Mouse (Mus musculus) c-Kit-negative CD71-positive TER-119-positive erythroid progenitor cells, embryonic 14.5 days (primary cell): Measurements from ENCODE around the gene Bcl11b.

Experiments
- DNase-seq: peaks from one replicate; pipeline ENCODE4 v3.0.0-alpha.2; 2013; ENCODE audit warnings: low read depth, low spot score

Bcl11b gene

DNA sequence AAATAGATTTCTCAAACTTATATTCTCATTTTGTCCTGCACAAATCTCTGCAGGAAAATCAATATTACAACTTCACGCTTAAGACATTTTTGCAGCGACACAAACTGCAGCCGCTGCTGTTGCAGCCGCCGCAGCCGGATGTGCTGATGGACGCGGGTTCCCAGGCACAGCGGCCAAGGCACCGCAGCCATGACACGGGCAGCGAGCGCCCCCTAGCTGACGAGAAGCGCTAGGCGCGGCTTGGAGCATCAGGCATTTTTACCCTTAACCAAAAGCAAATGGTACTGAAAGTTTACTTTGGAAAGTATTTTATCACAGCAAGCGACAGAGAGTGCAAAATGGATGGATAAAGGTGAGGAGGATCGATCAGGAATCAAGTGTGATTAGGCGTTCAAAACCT, 4.7 kb downstream of the Bcl11b start:
- DNase-seq = no peak

DNA sequence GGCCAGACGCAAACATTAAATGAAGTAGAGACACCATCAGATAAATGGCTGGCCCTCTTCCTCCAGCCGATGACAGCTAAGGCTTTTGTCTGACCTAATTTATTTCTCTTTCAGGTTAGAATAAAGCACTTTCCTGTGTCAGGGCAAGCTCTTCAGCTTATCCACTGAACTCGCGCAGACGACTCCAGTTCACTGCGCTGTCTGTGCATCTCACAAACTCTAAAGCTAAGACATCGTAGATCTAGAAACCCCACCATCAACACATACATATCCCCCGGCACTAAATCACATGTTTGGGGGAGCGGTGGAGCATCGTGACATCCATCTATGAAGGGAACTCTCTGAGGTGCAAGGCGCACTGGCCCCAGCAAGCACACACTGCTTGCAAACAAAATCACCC, 5.5 kb downstream of the Bcl11b start:
- DNase-seq = no peak

DNA sequence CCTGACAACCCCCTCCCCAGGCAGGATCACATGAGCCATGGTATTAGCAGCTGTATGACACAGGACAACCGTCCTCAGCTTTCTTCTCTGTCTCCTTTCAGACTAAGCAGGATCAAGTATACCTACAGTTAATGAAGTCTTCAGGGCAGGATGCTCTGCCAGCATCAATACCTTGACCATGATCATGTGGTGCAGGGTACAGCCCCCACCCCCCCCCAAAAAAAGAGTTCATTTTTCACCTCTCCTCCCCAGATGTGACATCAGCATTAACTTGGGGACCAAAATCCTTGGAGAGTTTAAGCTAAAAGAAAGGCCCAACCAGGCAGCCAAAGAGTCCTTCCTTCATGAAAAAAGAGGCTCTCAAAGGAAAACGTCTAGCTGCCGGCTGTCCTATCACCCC, 6.2 kb downstream of the Bcl11b start:
- no peak for DNase-seq

DNA sequence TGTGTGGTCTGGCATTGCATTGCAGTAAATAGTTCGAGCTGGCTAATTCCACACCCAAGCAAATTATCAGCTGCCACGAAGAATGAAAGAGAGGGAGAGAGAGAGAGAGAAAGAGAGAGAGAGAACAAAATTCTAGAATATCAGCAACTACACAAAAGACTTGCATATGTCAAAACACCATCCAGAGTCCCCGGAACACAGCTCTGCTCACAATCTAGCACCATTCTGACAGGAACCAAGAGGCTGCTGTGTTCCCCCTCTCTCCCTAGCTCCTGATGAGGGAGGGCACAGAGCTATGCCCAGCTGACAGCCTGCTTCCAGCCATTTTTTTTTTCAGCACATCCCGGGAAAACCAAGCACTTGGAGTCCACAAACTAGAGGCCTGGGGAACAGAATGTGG, 6.6 kb downstream of the Bcl11b start:
- no peak for DNase-seq

- no peak for DNase-seq
These were observed 7.2 kb downstream of the Bcl11b start for GRCm38 (mm10) chr12:107996216-107996615.

GRCm38 (mm10) chr12:107994421-107994820, 9.0 kb downstream of the Bcl11b start:
- DNase-seq = no peak

DNA sequence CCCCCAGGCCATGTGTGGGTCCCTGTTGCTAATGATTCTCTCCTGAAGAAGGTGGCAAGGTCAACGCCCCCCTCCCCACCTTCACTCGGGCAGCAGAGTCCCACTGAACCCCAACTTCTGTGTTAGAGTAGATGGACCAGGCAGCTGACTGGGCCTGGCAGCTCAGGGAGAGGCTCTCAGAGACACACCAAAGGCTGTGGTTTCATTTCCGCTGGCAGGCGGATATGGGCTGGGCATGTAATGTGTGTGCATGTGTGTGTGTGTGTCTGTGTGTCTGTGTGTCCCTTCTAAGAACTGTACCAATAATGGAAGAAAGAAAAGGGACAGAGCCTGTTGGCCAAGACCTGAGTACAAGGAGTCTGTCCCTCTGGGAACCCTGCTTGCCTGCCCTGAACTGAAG, 10.4 kb downstream of the Bcl11b start:
- no peak for DNase-seq

GRCm38 (mm10) chr12:107991191-107991590, 12.2 kb downstream of the Bcl11b start:
- DNase-seq = no peak

GRCm38 (mm10) chr12:107983211-107983610, 20.2 kb downstream of the Bcl11b start:
- no peak for DNase-seq

- DNase-seq = no peak
These were observed 21.1 kb downstream of the Bcl11b start for GRCm38 (mm10) chr12:107982306-107982705.

DNA sequence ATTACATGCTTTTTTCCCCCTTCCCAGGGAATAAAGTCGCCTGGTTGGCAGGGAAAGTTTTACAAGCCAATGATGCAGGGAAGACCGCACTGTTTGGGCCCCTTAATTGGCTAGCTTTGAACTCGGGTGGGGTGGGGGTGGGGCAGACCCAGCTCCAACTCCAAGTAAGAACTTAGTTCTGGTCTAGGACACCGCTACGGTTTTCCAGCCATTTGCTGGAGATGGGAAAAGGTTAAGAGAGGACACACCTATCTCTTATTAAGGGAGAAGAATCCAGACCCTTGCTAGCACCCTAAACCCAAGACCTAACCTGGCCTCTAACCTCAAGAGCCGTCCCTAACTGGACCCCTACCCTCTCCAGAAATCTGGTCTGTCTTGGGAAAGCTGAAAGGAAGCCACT, 22.2 kb downstream of the Bcl11b start:
- DNase-seq = no peak

GRCm38 (mm10) chr12:107980261-107980961, 23.0 kb downstream of the Bcl11b start:
- DNase-seq = no peak

DNA sequence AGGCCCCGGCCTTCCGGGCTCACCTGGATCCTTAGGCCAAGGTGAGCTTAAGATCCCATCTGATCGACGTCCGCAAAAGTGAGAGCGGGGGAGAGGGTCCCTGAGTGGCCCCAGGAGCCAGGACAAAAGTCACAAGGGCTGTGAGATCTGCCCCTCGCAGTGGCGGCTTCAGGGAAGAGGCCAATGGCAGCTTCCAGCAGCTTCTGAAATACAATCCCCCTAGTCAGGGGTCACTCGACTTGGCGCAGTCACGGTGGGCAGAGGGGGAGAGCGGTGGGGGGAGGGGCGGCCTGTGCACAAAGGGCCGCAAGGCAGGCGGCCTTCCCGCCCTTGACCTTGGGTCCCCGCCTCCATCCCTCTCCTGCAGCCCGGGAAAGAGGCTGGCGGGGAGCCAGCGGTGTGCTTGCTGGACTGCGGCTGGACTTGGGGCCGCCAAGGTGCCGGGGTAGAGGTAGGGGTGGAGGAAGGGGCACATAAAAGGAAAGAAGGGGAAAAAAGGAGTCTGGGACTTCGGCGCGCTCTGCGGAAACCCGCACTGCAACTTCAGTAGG, 23.6 kb downstream of the Bcl11b start:
- DNase-seq = no peak

GRCm38 (mm10) chr12:107978736-107979255, 24.6 kb downstream of the Bcl11b start:
- DNase-seq = no peak

DNA sequence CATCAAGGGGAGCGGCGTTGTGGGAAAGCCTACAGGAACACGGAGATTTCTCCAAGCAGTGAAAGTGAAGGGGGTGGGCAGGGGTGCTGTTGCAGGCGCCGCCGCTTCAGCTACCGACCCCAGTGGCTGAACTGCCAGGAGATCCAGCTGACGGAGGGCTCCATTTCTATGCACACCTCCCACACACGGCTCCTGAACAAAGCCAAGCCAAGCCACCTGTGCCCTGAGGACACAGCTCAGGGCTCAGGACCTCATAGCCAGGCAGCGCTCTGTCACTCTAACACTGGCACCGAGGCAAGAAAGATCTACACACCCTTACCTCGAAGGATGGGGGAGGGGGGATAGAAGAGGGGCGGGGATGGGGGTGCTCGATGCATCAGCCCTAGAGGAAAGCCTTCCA, 25.3 kb downstream of the Bcl11b start:
- no peak for DNase-seq

DNA sequence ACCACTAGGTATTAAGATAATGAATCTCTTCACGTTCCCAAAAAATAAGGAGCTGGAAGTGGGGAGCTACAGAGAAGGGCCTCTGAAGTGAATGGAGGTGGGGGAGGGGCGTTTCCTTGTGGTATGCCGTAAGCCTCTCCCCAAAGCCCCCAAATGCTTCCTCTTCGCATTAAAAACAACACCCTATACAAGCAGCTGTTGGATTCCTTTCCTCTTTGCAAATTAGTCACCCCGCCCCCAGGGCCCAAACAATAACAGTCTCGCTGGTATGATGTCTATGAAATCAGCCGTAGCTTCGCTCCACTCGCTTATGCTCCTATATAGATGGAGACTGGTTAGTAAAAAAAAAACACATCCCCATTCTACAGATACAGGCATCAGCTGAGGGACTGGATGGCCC, 25.9 kb downstream of the Bcl11b start:
- DNase-seq = no peak

- DNase-seq = no peak
These were observed 26.3 kb downstream of the Bcl11b start for GRCm38 (mm10) chr12:107977086-107977485.

DNA sequence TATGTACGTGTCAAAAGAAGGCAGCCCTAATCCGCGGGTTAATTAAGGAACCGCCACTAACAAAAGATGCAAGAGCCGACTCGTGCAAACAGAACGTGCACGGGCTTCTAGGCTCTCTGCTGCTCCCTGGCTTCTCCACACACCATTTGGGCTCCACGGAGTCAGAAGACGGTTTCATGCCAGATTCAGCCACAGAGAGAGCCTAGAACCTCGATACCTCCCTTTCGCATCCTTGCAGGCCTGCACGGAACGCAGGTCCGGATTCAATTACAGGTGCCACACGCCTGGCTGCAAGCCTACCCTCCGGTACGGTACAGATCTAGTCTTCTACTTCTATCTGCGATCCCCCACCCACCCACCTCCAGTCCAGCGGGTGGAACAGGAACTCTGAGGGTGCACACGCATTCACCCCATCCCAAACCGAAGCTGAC, 26.8 kb downstream of the Bcl11b start:
- DNase-seq = no peak

DNA sequence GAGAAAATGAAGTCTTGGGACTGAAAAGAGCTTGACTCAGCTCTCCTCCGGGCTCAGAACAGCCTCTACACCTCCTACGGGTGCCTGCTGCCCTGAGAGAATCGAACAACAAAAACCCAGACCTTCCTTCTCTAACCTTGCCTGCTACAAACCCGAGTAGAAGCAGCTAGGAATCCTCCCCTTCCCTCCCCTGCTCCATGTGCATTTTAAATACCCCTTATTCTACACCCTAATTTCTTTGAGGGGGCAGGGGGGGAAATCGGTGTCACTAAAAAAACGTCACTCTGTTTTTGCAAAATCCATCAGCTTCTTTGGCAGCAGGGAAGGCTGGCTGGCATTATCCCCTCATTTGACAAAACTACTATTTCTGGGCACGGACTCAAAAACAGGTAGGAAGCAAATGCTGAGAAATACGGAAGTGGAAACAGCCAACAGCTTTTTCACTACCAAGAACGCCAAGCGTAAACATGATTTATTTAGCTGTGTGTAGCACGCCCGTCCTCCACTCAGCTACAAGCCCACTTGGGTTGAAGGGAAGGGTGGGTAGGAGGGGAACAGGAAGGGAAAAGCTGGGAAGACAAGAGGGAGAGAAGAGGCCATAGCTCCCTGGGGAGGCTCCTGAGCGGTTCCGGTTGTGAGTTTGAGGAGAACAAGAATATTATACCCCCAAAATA, 27.4 kb downstream of the Bcl11b start:
- DNase-seq = no peak

- no peak for DNase-seq
These were observed 27.9 kb downstream of the Bcl11b start for GRCm38 (mm10) chr12:107975479-107975896.

GRCm38 (mm10) chr12:107974504-107974903, 28.9 kb downstream of the Bcl11b start:
- no peak for DNase-seq

DNA sequence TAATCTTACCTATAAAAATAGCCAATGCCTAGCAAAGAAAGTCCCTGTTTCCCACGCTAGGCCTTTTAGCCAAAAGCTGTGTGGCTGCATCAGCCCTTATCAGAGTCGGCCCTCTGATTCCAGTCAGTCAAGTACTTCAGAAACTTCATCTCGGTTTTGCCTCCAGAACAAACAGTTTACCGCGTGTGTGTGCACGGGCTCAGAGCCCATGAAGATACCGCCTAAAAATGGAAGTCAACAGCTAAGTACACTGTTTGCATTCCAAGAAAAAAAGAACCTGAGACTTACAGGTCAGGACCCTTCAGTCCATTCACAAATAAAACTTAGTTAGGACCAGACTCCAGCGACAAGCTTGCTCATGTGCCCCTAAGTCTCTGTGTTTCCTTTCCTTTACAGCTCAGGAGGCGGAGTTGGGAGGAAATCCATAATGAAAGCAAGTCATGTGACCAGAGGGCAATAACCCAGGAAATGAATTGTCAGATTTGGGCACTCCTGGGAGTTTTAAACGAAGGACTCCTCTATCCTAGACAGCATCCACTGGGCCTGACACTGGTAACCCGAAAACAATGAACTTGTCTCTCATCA, 29.8 kb downstream of the Bcl11b start:
- no peak for DNase-seq
